Mouse (Mus musculus): Measurements from ENCODE around the gene Tex19.1.
"Not testable (repeated sequence)": the region's sequence is repeated elsewhere in the genome, so short reads cannot be mapped to it uniquely, and the experiment has no call there.

Tex19.1 gene

DNA sequence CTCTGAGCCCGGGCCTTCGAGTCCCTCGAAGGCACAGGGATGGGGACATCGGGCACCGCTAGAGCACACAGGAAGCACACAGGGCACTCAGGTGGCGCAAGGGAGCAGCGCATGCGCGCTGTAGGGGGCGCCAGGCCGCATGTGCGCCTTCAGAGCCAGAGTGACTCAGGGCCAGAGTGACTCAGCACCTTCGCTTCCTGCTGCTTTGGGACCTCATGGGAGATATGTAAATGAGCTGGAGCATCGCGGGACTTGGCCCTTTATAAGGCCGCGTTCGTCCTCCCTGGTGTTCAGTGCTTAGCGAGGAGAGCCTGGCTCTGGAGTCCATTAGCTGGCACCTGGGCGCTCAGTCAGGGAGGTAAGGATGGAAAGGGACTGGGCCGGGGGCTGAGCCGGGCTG lies at the start of gene Tex19.1:
Tex19.1 (plus strand) TSS at position 279 of the 400 bp plus-strand sequence.
- no peak for DNase-seq

DNA sequence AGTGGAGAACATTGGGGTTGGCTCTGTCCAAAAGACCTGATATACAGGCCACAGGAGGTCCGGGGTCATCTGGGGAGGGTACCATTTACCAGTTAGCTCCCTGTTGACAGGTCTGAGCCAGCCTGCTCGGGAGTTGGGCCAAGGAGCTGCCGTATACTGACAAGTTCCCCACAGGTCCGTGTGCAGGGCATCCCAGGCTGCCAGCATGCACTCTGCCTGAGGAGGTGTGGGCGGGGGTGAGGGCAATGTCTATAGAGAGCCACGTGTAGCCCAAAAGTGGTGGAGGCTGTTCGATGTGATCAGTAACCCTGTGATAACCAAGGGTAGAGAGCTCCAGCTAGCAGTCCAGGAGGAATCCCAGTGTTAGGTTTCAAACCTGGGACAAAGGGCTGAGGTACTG lies 46.2 kb upstream of the Tex19.1 start:
- DNase-seq, result no peak

DNA sequence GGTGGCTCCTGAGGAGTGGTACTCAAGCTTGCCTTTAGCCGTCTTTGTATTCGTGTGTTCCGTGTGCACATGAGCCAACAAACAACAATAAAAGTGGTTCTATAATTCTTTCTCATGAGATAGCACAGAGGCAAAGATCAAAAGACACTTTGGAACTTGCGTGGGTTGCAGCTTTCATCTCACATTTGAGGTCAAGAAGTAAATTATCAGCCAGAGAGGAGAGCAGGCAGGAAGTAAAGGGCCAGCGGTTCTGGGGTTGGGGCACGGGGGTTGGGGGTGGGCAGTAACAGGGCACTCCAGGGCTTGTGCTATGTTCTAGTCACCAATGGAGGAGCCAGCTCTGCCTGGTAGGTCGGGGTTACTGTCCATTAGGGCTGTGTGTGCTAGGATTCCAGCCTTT lies 45.3 kb upstream of the Tex19.1 start:
- no peak for DNase-seq

DNA sequence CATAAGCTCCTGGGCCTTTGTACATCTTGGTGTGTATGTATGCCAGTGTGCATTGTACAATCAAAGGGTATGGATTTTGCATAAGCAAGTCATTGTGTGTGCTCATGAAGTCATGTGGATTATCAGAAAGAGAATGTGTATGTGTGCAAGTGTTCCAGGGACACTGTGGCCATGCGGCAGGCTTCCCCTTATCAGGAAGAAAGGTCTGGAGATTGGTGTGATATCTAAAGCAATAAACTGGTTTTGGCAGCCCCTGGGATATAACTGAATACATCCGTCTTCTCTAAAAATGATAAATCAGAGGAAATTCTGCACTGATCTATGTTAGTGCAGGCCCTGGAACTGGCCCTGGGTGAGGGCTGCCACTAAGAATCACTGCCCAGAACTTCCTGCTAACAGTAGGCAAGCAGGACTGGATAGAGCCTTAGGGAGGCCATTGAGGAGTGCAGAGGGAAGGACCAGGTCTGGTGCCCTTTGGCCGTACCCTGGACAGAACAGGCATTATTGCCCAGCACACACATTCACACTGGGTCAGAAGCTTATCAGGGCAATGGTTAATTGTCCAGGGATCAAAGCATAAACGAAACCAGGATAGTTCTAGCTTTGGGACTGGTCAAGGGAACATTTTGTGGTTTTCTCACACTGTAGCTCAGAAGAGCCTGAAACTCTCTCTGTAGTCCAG lies 44.7 kb upstream of the Tex19.1 start:
- no peak for DNase-seq

DNA sequence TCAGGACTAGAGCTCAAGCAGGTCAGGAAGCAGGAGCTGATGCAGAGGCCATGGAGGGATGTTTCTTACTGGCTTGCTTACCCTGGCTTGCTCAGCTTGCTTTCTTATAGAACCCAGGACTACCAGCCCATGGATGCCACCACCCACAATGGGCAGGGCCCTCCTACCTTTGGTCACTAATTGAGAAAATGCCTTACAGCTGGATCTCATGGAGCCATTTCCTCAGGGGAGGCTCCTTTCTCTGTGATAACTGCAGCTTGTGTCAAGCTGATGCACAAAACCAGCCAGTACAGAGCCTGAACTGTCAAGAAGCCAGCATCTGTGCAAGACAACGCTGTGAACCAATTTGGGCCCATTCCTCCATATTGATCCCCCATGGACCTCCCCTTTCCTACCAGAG lies 38.7 kb upstream of the Tex19.1 start:
- not testable (repeated sequence) for DNase-seq

DNA sequence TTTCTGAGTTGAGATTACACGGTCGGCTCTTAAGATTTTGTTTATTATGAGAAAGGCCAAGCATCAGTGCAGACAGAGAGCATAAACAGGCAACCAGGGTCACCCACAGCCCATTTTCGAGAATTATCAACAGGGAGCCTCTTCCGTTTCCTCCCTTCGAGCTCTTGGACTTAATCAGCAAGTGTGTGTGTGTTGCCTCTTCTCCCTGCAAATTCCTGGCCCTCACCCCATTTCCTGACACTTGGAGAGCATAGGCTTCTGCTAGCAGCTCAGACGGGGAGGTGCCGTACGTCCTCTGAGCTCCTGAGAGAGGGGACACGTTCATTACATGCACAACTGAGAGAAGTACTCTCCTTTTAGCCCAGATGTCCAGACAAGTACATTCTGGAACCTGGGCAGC lies 37.9 kb upstream of the Tex19.1 start:
- no peak for DNase-seq

DNA sequence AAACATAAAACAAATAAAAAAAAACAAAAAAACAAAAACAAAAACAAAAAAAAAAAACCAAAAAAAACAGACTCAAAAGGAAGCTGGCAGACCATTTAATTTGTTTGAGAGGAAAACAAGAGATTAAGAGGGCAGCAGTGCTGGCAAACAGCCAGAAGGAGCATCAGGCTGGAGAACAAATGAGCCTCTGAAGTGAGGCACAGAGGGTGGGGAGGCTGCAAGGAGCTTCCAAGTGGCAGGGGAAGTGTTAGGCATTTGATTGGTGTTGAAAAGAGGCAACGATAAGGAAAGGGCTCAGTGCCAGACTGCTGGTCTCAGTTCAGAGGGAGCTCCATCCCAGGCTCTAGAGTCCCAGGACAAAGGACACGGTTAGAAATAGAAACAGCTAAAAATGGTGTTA lies 36.0 kb upstream of the Tex19.1 start:
- peak; percentile 69 for DNase-seq

DNA sequence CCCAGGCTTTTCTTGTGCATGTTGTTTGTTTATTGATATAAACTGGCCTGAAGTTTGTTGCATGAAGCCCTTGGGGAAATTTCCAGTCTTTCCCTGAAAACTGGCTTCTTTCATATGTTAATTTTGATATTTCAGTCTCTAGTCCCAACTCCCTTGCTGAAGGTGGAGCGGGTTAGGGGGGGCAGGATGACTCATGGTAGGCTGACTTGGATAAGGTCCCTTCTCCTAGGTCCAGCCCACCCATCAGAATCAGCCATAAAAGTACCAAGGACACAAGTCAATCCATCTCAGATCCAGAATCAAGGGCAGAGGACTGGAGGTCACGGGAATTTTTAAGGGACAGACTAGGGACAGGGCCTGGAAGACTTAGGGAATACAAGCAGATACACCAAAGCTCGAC lies 34.9 kb upstream of the Tex19.1 start:
- DNase-seq, result no peak

DNA sequence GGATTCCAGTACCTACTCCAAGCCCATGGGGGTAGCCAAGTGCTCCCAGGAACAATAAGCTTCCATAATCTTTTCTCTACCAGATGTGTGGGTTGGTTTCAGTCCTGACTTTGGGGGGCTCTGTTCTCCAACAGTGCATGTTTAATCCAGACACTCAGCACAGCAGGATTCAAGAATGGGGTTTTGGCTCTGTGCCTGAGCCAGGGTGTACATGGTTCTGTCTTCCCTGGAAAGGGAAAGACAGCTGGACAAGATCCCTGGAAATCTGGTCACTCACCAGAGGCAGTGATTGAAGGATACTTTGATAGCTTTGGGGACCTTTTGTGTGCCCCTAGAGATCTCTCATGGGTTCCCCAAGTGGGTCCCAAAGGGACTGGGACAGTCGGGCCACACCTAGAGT lies 34.3 kb upstream of the Tex19.1 start:
- DNase-seq, result no peak

DNA sequence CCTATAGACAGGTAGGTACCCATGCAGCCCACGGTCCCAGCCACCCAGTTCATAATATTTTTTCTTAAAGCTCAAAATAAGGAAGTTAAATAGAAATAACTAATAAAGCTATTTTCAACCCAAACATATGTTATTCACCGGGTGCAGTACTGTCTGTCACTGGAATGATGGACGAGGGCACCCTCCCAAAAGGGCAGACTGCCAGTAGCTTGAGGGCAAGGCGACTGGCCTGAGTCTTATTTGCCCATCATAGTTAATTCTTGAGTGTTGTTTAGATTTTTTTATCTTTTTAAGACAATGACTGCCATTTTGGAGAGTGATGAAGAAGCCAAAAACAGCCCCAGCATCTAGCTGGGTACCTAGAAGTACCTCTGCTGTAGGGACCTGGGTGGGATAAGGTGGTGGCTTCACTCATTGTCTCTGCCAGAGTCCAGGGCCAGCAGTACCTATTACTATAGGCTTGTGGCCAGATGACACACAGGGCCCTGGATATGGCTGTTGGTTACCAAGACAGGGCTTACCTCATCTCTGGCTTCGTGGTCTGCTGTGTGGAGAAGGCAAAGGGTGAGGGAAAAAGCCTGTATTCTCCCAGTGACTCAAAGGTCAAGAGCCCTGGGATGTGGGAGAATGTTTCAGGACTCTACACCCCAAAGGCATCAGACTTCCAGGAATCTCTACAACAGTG lies 33.7 kb upstream of the Tex19.1 start:
- no peak for DNase-seq

DNA sequence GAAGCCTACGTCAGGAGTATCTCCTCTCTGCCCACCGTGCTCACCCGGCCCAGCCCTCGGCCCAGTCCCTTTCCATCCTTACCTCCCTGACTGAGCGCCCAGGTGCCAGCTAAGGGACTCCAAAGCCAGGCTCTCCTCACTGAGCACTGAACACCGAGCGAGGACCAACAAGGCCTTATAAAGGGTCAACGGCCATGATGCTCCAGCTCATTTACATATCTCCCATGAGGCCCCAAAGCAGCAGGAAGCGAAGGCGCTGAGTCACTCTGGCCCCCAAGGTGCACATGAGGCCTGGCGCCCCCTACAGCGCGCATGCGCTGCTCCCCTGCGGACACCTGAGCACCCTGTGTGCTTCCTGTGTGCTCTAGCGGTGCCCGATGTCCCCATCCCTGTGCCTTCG lies 27.8 kb upstream of the Tex19.1 start:
- no peak for DNase-seq

DNA sequence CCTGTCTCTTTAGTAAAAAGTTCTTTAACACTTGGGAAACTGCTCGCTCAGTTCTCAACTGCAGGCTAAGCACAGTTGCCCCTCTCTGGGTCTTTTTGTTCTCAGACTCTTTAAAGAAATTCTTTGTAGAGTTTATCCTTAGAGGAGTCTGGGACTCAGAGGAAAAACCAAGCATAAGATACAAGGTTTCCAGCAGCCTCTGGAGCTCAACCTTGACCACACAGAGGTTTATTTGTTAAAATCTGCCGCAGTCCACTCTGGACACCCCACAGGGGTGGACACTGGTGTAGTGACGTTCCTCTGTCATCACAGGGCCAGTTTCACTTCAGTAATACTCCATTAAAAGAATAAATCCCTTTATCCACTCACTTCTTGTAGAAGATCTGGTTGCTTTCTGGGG lies 27.4 kb upstream of the Tex19.1 start, which contains the start of gene Tex19.2:
Tex19.2 (minus strand) TSS at position 101 of the 400 bp plus-strand sequence.
- no peak for DNase-seq

DNA sequence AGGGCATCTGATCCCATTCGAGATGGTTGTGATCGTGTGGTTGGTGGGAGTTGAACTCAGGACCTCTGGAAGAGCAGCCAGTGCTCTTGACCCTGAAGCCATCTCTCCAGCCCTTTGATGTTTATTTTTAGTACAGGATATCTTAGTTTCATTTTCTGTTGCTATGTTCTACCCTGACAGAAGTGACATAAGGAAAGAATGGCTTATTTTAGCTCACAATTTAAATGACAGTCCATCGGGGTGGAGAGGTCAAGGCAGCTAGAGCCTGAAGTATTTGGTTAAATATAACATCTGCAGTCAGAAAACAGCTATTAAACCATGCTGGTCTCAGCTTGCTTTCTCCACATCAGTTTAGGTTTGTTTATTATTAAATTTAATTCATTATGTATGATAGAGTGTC lies 24.8 kb upstream of the Tex19.1 start:
- no peak for DNase-seq

DNA sequence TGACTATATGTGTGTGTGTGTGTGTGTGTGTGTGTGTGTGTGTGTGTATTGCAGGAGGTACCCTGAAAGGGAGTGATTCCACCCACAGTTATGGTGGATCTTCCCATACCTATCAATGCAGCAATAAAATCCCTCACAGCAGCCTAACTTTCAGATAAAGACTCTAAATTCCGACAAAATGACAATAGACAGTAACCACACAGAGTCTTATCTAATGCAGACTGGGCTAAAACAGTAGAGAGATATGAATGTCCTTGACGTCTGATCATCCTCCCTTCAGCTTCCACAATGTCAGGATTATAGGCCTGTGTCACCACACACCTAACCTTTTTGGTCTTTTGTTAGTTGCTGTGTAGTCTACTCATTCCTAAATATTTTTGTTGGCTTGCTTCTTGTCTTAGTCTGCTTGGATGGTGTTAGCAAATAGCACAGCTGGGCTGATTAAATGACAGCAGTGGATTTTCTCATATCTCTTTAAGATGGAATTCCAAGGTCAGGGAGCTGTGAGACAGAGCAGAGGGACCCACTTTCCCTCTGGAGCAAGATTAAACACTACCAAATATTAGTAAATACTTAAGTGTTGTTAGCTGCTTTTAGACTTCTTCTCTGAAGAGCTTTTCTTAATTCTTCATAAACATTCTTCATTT lies 23.8 kb upstream of the Tex19.1 start:
- DNase-seq, result no peak

DNA sequence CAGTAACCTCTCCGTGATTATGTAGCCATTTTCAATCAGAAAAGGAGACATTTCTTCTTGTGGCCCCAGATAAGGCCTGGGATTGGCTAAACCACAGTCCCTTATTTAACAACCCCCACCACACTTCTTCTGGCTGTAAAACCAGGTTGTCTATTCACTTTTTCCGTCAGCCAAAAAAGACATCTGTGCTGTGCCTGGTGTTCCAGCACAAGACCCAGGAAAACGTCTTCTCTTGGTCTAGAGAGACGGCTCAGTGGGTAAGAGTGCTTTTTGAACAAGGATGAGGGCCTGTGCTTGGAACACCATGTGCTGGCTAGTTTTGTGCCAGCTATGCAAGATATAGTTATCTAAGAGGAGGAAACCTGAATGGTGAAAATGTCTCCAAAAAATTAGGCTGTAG lies 22.5 kb upstream of the Tex19.1 start:
- DNase-seq, result no peak

DNA sequence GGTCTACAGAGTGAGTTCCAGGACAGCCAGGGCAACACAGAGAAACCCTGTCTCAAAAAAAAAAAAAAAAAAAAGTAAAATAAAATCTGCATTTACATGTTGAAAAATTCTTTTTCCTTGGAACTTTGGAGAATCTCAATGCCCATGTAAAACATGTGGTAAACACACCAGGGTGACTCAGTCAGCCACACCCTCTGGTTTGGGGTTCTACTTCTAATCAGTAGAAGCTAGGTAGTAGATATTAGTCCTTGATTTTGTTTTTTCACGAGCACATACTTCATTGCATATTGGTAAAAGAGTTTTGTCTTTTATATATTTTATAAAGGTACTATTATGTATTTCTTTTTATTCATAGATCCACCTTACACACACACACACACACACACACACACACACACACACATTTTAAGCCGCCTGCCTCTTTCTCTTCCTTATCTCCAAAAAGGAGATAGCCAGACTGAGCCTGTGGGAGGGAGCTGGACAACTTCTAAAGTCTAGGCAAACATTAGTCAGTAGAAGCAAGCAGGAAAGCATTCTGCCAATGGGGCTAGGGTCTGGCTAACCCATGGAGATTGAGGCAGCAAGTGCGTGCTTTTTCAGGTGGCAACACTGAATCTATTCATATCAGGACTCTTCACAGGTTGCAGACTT lies 20.3 kb upstream of the Tex19.1 start:
- DNase-seq, result no peak

DNA sequence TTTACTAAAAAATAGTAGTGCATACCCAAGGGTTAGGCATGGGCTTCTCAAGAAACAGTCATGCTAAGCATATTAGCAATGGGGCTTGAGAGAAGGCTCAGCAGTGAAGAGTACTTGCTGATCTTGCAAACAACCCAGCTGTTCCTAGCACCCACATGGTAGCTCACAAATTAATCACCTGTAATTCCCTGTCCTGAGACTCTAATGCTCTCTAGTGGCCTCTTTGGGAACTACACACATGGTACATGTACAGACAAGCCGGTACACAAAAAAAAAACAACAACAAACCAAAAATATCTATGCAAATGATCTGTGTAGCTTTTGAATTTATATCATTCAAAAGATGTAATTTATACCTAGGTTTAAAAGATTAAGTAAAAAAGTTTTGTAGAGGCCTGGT lies 19.5 kb upstream of the Tex19.1 start:
- DNase-seq, result peak; percentile 27

DNA sequence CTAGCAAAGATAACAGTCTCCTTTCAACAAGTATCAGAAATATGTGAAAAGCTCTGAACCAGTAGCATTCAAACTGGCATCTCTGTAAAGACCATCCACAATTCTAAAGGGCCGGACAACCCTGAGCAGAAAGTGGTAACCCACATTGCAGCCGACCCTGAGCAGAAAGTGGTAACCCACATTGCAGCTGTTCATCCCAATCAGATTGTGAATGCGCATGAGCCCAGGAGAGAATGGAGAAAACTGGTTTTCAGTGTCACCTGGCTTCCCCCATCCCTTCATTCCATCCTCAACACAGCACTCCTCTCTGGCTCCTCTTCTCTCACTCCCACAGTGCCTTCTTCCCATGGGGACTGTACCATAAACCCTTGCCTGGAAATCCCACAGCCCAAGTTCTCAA lies 18.5 kb upstream of the Tex19.1 start:
- no peak for DNase-seq

DNA sequence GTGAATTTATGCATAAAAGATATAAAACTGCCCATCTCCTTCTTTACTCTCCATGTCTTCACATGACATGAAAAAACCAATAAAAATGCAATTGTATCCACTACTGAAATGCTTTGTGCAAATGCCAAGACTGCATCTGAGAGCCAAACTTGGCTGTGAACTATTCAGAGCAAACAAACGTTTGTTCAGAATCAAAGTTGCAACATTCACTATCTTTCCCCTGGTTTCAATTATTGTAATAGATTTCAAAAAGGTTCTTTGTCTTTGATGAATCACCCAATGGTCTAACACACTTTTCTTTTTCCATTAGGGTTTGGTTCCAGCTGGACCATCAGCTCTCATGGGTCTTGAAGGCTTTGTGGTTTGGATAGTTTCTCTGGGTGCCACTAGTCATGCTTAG lies 16.3 kb upstream of the Tex19.1 start:
- no peak for DNase-seq

DNA sequence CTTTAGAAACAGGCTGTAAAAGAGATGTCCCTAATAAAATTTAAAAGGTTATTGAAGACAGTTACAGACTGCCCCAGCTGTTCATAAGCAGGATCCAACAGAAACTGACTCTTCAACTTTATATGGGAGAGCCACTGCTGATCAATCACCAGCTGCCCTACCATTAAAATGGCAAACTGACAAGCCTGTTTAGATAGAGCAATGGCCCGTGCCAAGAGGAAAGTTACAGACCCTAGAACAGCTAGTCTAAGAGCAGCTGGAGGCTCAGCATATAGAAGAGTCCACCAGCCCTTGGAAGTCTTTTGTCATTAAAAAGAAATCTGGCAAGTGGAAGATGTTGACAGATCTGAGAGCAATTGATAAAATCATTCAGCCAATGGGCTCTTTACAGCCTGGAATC lies 11.3 kb upstream of the Tex19.1 start:
- no peak for DNase-seq

DNA sequence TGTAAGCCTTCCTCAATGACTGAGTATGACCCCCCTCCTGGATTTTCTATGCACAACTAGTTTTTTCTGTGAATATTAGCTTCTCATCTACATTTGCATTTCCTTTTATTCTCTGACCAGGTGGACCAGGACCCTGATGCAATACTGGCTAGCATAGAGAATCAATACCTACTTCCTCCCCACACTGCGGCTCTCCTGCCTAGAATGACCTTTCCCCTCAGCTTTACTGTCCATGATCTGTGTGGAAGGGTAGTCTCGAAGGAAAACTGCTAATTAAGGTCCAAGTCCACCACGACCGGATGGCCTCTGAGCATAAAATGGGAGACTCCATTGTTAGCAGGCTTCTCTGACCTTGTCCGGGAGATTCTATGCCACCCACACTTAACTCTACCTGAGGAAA lies 8.3 kb upstream of the Tex19.1 start:
- no peak for DNase-seq

DNA sequence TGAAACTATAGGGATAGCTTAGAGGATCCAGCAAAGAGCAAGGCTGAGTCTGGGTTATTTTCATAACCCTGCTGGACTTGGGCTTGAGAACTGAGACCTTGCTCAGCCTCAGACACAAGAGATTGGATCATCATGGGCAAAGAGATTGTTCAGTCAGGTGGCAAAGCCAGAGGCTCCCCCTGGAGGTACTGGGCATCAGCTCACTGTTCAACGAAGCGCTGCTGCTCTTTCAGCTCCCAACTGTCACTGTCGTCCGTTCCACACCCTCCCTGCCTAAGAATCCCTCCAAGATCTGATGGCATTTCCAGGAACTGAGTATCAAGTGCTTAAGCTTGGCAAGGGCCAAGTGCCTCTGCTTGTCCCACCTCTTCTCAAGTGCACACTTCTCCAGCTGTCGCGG lies 7.2 kb upstream of the Tex19.1 start:
- peak; percentile 40 for DNase-seq

DNA sequence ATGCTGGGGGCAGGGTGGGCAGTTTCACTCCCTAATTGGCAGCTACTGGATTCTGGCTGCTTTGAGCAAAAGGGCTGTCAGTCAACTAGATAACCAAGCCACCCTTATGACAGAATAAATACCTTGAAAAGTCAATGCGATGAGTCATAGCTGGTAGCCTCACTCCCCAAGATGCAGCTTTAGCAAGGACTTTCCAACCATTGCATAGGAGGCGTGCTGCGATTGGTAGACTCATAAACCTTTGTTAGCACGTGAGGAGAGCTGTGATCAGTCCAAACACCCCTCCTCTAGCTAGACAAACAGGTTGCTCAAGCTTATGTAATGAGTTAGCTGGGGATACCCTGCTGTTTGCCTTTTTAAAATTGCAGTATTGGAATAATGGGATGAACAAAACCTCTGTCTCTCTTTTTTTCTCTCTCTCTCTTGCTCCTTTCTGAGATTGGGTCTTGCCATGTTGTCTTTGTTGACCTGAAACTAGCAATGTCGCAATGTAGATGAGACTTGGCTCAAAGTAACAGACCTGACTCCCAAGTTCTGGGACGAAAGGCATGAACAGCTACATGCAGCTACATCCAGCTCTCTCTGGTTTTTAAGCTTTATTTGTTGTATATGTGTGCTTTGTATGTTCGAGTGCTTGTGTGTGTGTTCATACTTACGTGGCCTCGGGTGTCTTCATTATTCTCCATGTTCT lies 2.5 kb upstream of the Tex19.1 start:
- DNase-seq, result no peak
